Mouse (Mus musculus): Measurements from ENCODE around the gene Dhx36. TPM values are rescaled to one million over a fixed set of nuclear protein-coding genes. Genes with fewer than 3 reads are reported as not detected.

Gene Dhx36
- 46.6 and 49.5 TPM in 2 replicates for polyA plus RNA-seq (2015; fragmentation: Nextera tagmentation; extraction: Ambion mirVana)

DNA sequence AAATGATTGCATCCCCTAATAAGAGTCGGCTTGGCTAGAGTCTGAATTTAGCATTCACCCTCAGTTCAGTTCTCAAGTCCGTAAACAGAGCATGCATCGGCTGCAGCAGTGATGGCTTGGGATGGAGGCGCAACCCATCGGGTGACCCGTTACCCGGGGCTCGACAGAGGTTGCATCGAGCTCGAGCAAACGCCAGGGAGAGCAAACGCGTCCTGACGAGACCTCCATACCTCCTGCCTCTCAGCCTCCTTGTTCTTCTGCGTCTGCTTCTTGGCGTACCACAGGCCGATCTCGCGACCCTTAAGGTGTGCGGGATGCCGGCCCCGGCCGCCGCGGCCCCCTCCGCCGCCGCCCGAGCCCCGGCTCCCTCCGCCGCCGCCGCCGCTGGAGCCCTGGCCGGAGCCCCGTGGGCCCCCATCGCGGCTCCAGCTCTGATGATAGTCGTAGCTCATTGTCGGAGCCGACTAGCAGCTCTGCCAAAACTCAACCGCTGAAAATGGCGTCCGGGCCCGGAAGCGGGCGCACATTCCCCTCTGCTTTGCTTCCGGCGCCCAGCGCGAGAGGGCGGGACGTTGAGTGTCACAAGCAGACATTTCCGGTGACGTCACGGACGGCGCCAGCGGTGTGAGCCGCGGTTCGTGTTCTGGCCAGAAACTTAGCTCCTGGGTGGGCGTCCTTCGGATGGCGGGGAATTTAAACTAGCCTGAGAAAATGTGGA lies at the start of gene Dhx36:
Gene Dhx36 (minus strand): TSS at position 517 of the 718 bp plus-strand sequence.
- under 1% methylated on average over 62 of the region's 66 CpGs for WGBS
- no peaks in the 10 kb centered on the region for H3K36me3 ChIP-seq (ENCODE audit: control insufficient read depth, insufficient read depth)
- H3K27ac ChIP-seq (ENCODE audit: low read length): peak within 1 kb of the TSS; percentile 98
- H3K9ac ChIP-seq (replicated peaks; ENCODE audit: low read depth, low read length): peak within 1 kb of the TSS; percentile 99
- peaks cover 16% of the 10 kb centered on the region for H3K4me1 ChIP-seq (replicated peaks; ENCODE audit: control insufficient read depth, insufficient read depth, low read length)
- H3K27me3 ChIP-seq (replicated peaks; ENCODE audit: control insufficient read depth, insufficient read depth, low read length): no peaks in the 10 kb centered on the region
- peak within 1 kb of the TSS; percentile 98 for H3K4me3 ChIP-seq (replicated peaks; ENCODE audit: low read length)
- H3K4me2 ChIP-seq (ENCODE audit: low read length): peak within 1 kb of the TSS; percentile 82
- ATAC-seq: peak; percentile 99
- H3K9me3 ChIP-seq (ENCODE audit: control insufficient read depth, low read length): no peaks in the 10 kb centered on the region

- H3K27ac ChIP-seq (ENCODE audit: low read length): no peak overlapping the region
- H3K27me3 ChIP-seq (replicated peaks; ENCODE audit: control insufficient read depth, insufficient read depth, low read length): no peaks in the 10 kb centered on the region
- H3K36me3 ChIP-seq (ENCODE audit: control insufficient read depth, insufficient read depth): no peaks in the 10 kb centered on the region
- peak; percentile 15; the same call in 1 of the 2 replicates for ATAC-seq
- H3K4me1 ChIP-seq (replicated peaks; ENCODE audit: control insufficient read depth, insufficient read depth, low read length): no peaks in the 10 kb centered on the region
- WGBS: 76% methylated on average over 5 of the region's 5 CpGs
- H3K4me2 ChIP-seq (ENCODE audit: low read length): no peak overlapping the region
- no peak overlapping the region for H3K4me3 ChIP-seq (replicated peaks; ENCODE audit: low read length)
- H3K9ac ChIP-seq (replicated peaks; ENCODE audit: low read depth, low read length): no peak overlapping the region
- no peaks in the 10 kb centered on the region for H3K9me3 ChIP-seq (ENCODE audit: control insufficient read depth, low read length)
These were observed 20.8 kb upstream of the Dhx36 start for GRCm38 (mm10) chr3:62527593-62527992.

- Histone ChIP-seq H3K4me2 (ENCODE audit: low read length) (no peak overlapping the region), H3K27me3 (replicated peaks; ENCODE audit: control insufficient read depth, insufficient read depth, low read length) (no peaks in the 10 kb centered on the region), H3K9me3 (ENCODE audit: control insufficient read depth, low read length) (no peaks in the 10 kb centered on the region), H3K4me1 (replicated peaks; ENCODE audit: control insufficient read depth, insufficient read depth, low read length) (no peaks in the 10 kb centered on the region), H3K27ac (ENCODE audit: low read length) (no peak overlapping the region), H3K36me3 (ENCODE audit: control insufficient read depth, insufficient read depth) (no peaks in the 10 kb centered on the region), H3K9ac (replicated peaks; ENCODE audit: low read depth, low read length) (no peak overlapping the region), H3K4me3 (replicated peaks; ENCODE audit: low read length) (no peak overlapping the region)
- WGBS: 37% methylated on average over 4 of the region's 4 CpGs
- peak; percentile 76; the same call in 1 of the 2 replicates for ATAC-seq
These were observed 20.4 kb upstream of the Dhx36 start for GRCm38 (mm10) chr3:62527160-62527559.

DNA sequence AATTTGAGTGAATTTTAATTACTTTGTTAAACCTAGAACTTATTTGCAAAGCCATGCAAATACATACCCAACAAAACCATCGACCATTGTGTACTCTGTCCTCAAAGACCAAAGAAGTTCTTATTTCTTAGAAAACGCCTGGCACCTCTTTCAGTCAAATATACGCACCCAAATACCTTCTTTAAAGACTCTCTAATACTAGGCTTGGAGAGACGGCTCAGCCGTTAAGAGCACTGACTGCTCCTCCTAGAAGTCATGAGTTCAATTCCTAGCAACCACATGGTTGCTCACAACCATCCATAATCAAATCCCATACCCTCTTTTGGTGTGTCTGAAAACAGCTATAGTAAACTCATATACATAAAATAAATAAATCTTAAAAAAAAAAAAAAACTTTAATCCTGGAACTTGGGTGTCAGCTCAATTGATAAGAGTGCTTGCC lies 423 bp upstream of the Dhx36 start:
- Histone ChIP-seq H3K4me1 (replicated peaks; ENCODE audit: control insufficient read depth, insufficient read depth, low read length) (peaks cover 16% of the 10 kb centered on the region), H3K27me3 (replicated peaks; ENCODE audit: control insufficient read depth, insufficient read depth, low read length) (no peaks in the 10 kb centered on the region), H3K9me3 (ENCODE audit: control insufficient read depth, low read length) (no peaks in the 10 kb centered on the region), H3K4me3 (replicated peaks; ENCODE audit: low read length) (peak overlapping the region; percentile 98), H3K4me2 (ENCODE audit: low read length) (peak overlapping the region; percentile 56), H3K36me3 (ENCODE audit: control insufficient read depth, insufficient read depth) (no peaks in the 10 kb centered on the region), H3K9ac (replicated peaks; ENCODE audit: low read depth, low read length) (no peak overlapping the region), H3K27ac (ENCODE audit: low read length) (no peak overlapping the region)
- WGBS: 39% methylated on average over 5 of the region's 5 CpGs
- ATAC-seq: peak; percentile 22; the same call in 1 of the 2 replicates

DNA sequence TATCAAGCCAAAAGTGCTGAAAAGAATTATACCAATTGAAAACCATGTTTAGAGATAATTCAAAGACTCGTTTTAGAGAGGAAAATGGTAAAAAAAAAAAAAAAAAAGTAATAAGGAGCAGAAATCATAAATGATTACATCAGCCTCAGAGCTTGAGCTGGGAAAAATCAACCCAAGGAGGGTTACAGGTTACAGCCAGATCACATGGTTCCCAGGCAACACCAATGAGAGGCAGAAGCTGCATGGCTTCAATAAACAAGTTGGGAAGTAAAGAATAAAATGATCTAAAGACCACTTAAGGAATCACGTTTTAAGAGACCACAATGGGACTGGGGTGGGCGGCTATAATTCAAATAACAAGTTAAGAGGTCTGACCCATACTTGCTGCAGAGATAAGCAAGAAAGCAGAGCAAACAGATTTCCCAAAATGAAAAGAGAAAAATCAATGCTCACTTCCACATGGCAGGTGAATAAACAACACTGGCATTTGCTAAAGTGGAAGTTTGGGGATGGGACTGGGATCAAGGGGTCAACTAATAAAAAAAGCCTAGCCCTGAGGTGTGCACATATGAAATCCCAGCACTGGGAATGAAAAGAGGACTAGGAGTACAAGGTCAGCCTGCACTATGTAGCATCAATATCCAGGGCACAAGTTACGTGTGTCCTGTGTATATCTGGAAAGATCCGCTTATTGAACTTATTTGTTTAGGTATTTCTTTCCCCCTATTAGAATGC lies 1.5 kb downstream of the Dhx36 start:
- H3K4me1 ChIP-seq (replicated peaks; ENCODE audit: control insufficient read depth, insufficient read depth, low read length): peaks cover 16% of the 10 kb centered on the region
- peak overlapping the region; percentile 98 for H3K4me3 ChIP-seq (replicated peaks; ENCODE audit: low read length)
- no peak overlapping the region for H3K27ac ChIP-seq (ENCODE audit: low read length)
- H3K9me3 ChIP-seq (ENCODE audit: control insufficient read depth, low read length): no peaks in the 10 kb centered on the region
- no peaks in the 10 kb centered on the region for H3K27me3 ChIP-seq (replicated peaks; ENCODE audit: control insufficient read depth, insufficient read depth, low read length)
- 79% methylated on average over 5 of the region's 5 CpGs for WGBS
- no peak overlapping the region; the same call in 1 of the 2 replicates for H3K9ac ChIP-seq (replicated peaks; ENCODE audit: low read depth, low read length)
- H3K4me2 ChIP-seq (ENCODE audit: low read length): peak overlapping the region; percentile 82
- no peak for ATAC-seq
- peaks cover 6% of the 10 kb centered on the region for H3K36me3 ChIP-seq (ENCODE audit: control insufficient read depth, insufficient read depth)

- H3K9me3 ChIP-seq (ENCODE audit: control insufficient read depth, low read length): no peaks in the 10 kb centered on the region
- H3K9ac ChIP-seq (replicated peaks; ENCODE audit: low read depth, low read length): no peak overlapping the region
- no peak overlapping the region for H3K4me3 ChIP-seq (replicated peaks; ENCODE audit: low read length)
- no peak overlapping the region for H3K27ac ChIP-seq (ENCODE audit: low read length)
- WGBS: 58% methylated on average over 4 of the region's 4 CpGs
- no peaks in the 10 kb centered on the region for H3K27me3 ChIP-seq (replicated peaks; ENCODE audit: control insufficient read depth, insufficient read depth, low read length)
- H3K4me2 ChIP-seq (ENCODE audit: low read length): no peak overlapping the region
- H3K4me1 ChIP-seq (replicated peaks; ENCODE audit: control insufficient read depth, insufficient read depth, low read length): no peaks in the 10 kb centered on the region
- no peak for ATAC-seq
- H3K36me3 ChIP-seq (ENCODE audit: control insufficient read depth, insufficient read depth): peaks cover 30% of the 10 kb centered on the region
These were observed 7.5 kb downstream of the Dhx36 start for GRCm38 (mm10) chr3:62499327-62499726.

DNA sequence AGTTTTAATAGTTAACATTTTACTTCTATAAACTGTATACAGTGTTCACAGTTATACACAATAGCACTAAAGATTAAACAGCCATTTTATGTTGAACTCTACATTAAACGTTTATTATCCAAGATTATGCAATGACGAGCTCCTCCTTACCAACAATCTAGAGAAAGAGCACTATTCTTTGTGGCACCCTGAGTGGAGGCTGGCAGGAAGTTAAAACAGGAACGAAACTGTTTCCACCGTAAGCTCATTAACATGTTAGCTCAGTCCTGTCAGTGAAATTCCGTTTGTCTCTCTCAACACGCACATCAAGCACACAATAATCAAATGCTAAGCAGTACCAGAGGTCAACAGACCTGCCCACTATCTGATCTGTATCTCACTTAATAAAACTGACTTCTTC lies 14.2 kb downstream of the Dhx36 start:
- H3K4me1 ChIP-seq (replicated peaks; ENCODE audit: control insufficient read depth, insufficient read depth, low read length): no peaks in the 10 kb centered on the region
- no peaks in the 10 kb centered on the region for H3K27me3 ChIP-seq (replicated peaks; ENCODE audit: control insufficient read depth, insufficient read depth, low read length)
- peaks cover 41% of the 10 kb centered on the region for H3K36me3 ChIP-seq (ENCODE audit: control insufficient read depth, insufficient read depth)
- WGBS: 79% methylated on average over 6 of the region's 6 CpGs
- no peak overlapping the region for H3K9ac ChIP-seq (replicated peaks; ENCODE audit: low read depth, low read length)
- no peak overlapping the region for H3K4me2 ChIP-seq (ENCODE audit: low read length)
- no peak for ATAC-seq
- H3K9me3 ChIP-seq (ENCODE audit: control insufficient read depth, low read length): no peaks in the 10 kb centered on the region
- H3K27ac ChIP-seq (ENCODE audit: low read length): no peak overlapping the region
- no peak overlapping the region for H3K4me3 ChIP-seq (replicated peaks; ENCODE audit: low read length)

- Histone ChIP-seq H3K4me1 (replicated peaks; ENCODE audit: control insufficient read depth, insufficient read depth, low read length) (no peaks in the 10 kb centered on the region), H3K4me2 (ENCODE audit: low read length) (no peak overlapping the region), H3K27ac (ENCODE audit: low read length) (no peak overlapping the region), H3K27me3 (replicated peaks; ENCODE audit: control insufficient read depth, insufficient read depth, low read length) (no peaks in the 10 kb centered on the region), H3K36me3 (ENCODE audit: control insufficient read depth, insufficient read depth) (peaks cover 24% of the 10 kb centered on the region), H3K4me3 (replicated peaks; ENCODE audit: low read length) (no peak overlapping the region), H3K9ac (replicated peaks; ENCODE audit: low read depth, low read length) (no peak overlapping the region), H3K9me3 (ENCODE audit: control insufficient read depth, low read length) (no peaks in the 10 kb centered on the region)
- no peak for ATAC-seq
- 95% methylated on average over 2 of the region's 2 CpGs for WGBS
These were observed 22.5 kb downstream of the Dhx36 start for GRCm38 (mm10) chr3:62484340-62484739.

DNA sequence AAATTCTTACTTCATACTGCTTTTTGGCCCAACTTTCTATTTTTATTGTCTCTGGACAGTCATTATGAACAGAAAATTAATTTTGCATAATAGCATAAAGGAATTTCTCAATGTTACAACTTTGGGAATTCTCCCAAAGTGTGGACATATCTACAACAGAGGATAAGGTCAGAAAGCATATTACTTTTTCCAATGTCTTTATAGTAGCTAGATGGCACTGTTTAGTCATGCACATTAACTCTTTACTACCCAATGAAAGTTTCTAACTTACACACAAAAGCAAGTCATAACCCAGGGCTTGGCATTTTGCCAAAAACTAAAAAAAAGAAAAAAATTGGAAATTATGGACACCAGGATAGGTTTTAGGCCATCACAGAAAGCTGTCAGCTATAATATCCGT lies 36.6 kb downstream of the Dhx36 start:
- ATAC-seq: no peak
- H3K4me2 ChIP-seq (ENCODE audit: low read length): no peak overlapping the region

More for the DNA sequence above, 36.6 kb downstream of the Dhx36 start:
- H3K36me3 ChIP-seq (ENCODE audit: control insufficient read depth, insufficient read depth): peaks cover 48% of the 10 kb centered on the region
- no peaks in the 10 kb centered on the region for H3K4me1 ChIP-seq (replicated peaks; ENCODE audit: control insufficient read depth, insufficient read depth, low read length)
- 91% methylated on average over 1 of the region's 1 CpGs for WGBS
- H3K9me3 ChIP-seq (ENCODE audit: control insufficient read depth, low read length): no peaks in the 10 kb centered on the region
- H3K27me3 ChIP-seq (replicated peaks; ENCODE audit: control insufficient read depth, insufficient read depth, low read length): no peaks in the 10 kb centered on the region
- no peak overlapping the region for H3K4me3 ChIP-seq (replicated peaks; ENCODE audit: low read length)
- H3K27ac ChIP-seq (ENCODE audit: low read length): no peak overlapping the region
- no peak overlapping the region for H3K9ac ChIP-seq (replicated peaks; ENCODE audit: low read depth, low read length)

All from forebrain, embryonic 16.5 days (tissue).